Mouse (Mus musculus): ENCODE measurements at regions not wholly inside any gene's neighbourhood (a gene's known extent, or its start where the extent isn't known, plus 50 kb on each side); places are given as distances from the start of the nearest gene placed in this dataset.

DNA sequence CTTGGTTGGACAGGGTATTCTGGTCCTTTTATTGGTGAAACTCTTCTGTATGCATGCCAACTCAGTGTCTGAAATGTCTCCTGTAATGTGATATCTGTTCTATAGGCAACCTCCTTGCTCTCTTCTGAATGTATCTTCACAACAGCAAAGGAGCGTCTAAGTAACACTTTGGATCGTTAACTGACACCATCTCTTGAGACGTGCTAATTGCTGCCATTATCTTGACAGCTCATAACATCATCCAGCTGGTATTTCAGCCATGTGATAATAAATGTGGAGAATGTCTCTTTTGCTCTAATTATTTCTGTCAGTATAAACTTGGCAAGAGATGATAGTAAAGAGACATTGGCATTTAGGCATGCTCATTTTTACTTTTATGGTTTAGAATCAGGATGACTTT is 68.8 kb upstream of the Col8a1 start:
- no peak for DNase-seq (ENCODE audit: low read depth)

DNA sequence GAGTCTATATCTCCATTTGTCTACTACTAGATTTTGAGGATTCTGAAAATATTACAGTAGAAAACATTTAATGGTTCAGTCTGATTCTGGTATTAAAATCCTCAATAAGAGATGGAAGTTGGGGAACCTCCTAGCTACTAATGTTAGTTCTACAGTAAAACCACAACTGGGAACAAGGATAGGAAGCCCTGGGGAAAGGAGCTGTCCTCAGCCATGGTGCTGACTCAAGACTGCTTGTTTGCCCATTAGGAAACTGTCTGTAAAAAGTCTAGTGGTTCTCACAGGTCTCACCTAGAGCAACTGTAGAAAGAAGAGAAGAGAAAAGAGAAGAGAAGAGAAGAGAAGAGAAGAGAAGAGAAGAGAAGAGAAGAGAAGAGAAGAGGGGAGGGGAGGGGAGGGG is 90.9 kb upstream of the Col8a1 start:
- no peak for DNase-seq (ENCODE audit: low read depth)

GRCm38 (mm10) chr16:57846386-57846785 is 91.8 kb upstream of the Col8a1 start:
- no peak for DNase-seq (ENCODE audit: low read depth)

- no peak for DNase-seq (ENCODE audit: low read depth)
Measured at GRCm38 (mm10) chr16:57851854-57852253, 97.3 kb upstream of the Col8a1 start.

GRCm38 (mm10) chr16:57852838-57853460 is 98.4 kb upstream of the Col8a1 start:
- DNase-seq (ENCODE audit: low read depth): peak; percentile 61

- no peak for DNase-seq (ENCODE audit: low read depth)
Measured at GRCm38 (mm10) chr16:57853751-57854150, 99.2 kb upstream of the Col8a1 start.

DNA sequence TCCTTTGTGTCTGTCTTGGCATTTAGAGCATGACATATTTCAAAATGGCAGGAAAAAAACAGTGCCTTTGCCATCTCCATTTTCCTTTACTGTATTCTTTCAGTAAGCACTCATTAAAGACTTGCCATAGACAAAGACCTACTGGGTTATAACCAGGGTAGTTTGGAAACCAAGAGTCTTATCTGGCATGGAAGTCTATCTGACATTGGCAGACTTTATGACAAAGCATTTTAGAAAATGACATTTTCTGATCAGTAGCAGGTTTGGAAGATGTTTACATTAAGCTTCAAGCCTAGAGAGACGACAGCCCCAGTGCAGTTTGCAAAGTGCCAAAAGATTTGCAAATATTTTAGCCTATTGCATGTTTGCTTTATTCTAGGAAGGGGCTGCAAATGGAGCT is 102.5 kb upstream of the Col8a1 start:
- DNase-seq (ENCODE audit: low read depth): no peak

DNA sequence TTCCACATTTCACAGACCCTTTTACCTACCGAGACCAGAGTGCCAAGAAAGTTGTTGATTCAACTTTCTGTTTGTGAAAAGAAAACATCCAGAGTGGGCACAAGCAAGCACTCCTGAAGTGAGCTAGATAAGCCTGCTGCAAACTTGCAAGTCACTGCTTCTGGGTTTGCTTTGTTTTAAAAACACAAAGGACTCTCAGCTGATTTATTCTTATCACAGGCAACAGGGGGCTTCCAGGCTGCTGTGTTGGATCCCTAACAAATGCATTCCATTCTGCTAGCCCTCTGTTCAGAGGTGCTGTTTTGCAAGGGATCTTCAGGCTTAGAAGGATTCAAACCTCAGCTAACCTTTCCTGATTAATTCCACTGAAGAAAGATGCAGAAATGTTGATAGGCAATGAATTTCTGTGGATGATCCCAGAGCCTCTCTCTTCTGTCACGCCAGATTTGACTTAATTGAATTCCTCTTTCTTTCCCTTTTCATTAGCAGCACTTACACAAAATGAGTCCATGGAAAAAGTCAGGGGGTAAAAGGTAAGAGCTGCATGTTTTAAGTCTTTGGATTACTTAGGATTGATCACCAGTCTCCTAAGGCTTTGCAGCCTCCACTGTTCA is 103.7 kb upstream of the Col8a1 start:
- no peak for DNase-seq (ENCODE audit: low read depth)

GRCm38 (mm10) chr16:57858765-57859201 is 104.2 kb upstream of the Col8a1 start:
- peak; percentile 69 for DNase-seq (ENCODE audit: low read depth)

GRCm38 (mm10) chr16:57863206-57863860 is 108.8 kb upstream of the Col8a1 start:
- DNase-seq (ENCODE audit: low read depth): peak; percentile 87

GRCm38 (mm10) chr16:57876857-57877256 is 122.3 kb upstream of the Col8a1 start:
- no peak for DNase-seq (ENCODE audit: low read depth)

DNA sequence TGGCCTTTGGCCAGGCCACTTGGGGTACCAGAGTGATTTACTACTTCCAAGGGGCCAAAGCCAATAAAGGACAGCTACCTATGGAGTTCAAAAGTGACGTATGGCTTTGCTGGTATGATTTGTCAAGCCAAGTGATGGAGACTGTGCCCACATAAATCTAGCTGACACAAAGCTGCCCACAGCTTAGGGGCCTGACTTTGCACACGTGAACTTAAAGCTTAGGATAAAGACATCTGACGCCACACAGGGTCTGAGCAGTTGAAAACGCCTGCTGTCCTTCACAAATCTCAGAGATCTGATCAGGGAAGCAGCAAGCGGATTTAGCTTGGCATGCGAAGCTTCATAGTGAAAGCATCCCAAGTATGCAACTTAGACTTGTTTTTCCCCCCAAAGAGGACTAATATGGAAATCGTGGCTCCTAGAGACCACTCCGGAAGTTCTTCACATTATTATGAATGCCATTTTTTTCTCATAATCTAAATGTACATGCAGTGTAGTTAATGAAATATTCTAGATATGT is 127.1 kb upstream of the Col8a1 start:
- DNase-seq (ENCODE audit: low read depth): no peak

DNA sequence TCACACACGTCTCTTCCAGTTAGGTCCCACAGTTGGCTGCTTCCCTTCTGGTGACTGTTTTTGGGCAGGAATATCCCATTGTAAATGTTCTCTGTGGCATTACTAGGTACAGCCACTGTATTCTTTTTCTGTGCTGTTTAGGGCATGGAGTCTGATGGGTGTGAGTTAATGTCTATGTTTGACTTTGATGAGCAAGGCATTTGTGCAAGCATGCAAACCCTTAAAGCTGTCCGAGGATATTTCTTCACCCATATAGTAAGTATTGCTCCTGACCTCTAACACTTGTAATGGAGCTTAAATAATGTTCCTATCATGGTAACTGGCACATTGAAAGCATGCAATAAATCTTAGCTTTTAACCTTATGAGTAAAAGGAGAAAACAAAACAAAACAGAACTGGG is 133.6 kb upstream of the Col8a1 start:
- DNase-seq (ENCODE audit: low read depth): no peak

DNA sequence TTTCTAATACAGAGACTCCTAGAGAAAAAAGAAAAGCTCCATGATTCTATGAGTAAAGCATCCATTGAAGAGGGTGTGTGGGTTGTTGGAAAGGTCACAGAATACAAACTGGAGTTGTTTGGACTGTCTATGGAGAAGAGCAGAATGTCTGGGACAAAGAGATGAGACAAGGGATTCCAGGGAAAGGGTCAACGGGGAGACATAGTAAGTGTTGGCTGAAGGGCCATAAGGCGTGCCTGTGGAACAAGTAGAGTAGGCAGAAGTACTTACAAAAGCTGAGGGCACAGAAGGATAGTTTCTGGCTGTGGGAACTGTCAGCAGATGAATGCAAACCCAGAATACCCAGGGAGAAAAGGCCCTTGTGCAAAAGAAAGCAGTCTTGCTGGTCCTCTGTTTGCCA is 134.0 kb upstream of the Col8a1 start:
- no peak for DNase-seq (ENCODE audit: low read depth)

DNA sequence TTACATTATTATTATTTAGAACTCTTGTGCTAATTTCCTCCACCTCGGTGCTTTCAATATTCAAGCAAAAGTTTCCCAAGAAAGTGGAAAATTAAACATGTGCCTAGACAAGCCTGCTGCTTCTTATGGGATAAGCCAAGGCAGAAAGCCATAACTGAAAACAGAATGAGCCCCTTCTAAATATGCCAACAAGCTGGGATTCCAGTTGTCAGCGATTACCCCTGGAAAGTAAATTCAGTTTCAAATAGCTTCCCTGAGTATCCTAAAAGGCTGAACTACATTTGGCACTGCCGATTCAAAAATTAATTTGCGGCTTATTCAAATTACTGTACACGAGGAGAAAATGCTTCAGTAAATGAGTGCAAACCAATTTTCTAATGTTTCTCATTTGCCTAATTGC is 135.6 kb upstream of the Col8a1 start:
- no peak for DNase-seq (ENCODE audit: low read depth)

- no peak for DNase-seq (ENCODE audit: low read depth)
Measured at GRCm38 (mm10) chr16:57893111-57893510, 138.6 kb upstream of the Col8a1 start.

- no peak for DNase-seq (ENCODE audit: low read depth)
Measured at GRCm38 (mm10) chr16:57893698-57894352, 139.3 kb upstream of the Col8a1 start.

DNA sequence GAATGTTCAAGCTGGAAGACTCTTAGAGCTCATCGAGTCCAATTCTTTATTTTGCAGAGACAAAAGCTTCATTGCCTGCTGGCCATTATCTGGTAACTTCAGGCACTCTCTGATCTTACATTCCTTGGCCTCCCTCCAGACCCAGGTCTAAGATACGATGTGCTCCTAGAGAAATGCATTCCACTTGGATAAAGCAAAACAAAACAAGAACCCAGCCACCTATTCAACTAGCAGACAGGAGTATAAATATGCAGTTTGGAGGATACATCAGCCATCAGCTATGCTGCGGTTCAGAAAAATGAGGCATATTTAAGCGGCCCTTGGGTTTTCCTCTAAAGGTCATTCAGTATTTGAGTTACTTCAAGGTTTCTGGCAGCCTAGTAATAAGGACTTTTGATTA is 146.5 kb upstream of the Col8a1 start:
- no peak for DNase-seq (ENCODE audit: low read depth)

DNA sequence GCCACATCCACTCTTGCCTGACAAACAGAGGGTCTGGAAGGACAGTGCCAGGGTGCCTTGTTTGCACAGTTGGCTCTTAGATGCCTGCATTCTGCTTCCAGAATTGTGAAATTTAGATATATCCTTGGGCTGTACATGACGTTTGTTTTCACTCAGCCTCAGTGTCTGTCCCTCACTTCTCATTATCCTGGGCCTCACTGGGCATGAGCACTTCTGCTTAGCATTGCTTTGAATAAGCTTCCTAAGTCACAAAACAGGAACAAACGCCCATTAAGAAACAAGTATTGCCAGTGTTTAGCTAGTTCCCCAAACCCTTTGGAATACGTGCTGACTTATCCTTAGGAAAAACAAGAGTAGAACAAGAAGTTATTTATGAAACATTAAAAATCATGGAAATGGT is 148.0 kb upstream of the Col8a1 start:
- DNase-seq (ENCODE audit: low read depth): no peak

DNA sequence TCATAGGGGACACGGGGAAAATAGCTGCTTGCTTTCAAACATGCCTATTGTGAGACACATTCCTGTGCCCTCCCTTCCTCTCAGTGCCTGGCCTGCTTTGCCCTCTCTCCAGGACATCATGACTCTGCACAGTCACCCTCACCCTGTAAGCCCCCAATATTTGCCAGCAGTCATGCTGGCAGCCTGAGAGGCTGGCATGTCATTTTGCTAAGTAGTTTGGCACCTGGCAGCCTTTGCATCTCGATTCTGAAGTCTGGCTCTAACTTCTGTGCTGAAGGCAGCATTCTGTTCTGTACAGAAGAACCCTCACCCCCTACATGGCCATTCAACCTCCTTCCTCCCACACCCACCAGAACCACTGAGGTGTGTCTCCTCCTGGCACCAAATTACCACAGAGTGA is 157.5 kb upstream of the Col8a1 start:
- no peak for DNase-seq (ENCODE audit: low read depth)

DNA sequence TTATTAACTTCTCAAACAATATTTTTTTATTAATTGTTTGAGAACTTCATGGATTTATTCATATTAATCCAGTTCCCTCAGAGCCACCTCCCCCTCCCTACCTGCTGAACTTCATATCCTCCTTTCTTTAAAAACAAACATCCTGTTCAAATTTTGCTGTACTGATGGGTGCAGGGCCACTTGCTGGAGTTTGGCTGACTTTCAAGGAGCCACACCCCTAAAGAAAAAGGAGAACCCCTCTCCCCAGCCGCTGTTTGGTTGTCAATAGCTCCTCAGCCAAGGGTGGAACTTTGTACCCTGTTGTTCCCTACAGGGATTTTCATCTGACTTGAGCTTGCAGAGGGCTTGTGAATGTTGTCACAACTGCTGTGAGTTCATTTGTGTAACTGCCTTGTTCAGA is 160.0 kb upstream of the Col8a1 start:
- DNase-seq (ENCODE audit: low read depth): no peak

DNA sequence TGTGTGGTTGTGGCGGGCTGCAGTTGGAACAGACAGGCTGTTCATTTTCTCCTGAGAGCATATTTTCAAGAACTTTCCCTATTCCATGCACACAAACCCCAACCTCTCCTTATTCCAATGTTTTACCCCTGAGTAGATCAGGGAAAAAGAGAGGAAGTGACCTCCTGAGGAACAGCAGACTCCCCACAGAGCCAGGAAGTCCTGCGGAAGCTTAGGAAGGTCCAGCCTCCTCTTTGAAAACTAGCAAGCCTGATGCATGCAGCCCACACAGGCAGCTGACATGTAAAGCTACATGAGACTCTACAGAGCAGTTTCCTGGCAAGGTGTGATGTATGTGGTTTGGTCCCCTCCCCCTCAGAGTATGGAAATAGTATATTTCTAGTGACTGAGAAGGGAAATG is 160.9 kb upstream of the Col8a1 start:
- DNase-seq (ENCODE audit: low read depth): no peak
